Mouse (Mus musculus): ENCODE measurements around the gene Scamp4. TPM values are rescaled to one million over a fixed set of nuclear protein-coding genes. Genes with fewer than 3 reads are reported as not detected.

The Scamp4 gene
- polyA plus RNA-seq, 1 experiment from 2014 or later, result 102 TPM

- H3K4me2 ChIP-seq, result no peak overlapping the region
- H3K36me3 ChIP-seq, result peaks cover 45% of the 10 kb centered on the region
- ATAC-seq (ENCODE audit: insufficient number of reproducible peaks, low FRiP score, low TSS enrichment, low read depth), result no peak
- H3K4me3 ChIP-seq, result no peak overlapping the region
- no peaks in the 10 kb centered on the region for H3K9me3 ChIP-seq
- H3K27me3 ChIP-seq, result no peaks in the 10 kb centered on the region
- H3K9ac ChIP-seq, result no peak overlapping the region
- H3K27ac ChIP-seq, result no peak overlapping the region
- H3K4me1 ChIP-seq, result peaks cover 46% of the 10 kb centered on the region
- 57% methylated on average over 12 of the region's 12 CpGs for WGBS
These were observed 18.6 kb upstream of the Scamp4 start for GRCm38 (mm10) chr10:80584045-80584488.

DNA sequence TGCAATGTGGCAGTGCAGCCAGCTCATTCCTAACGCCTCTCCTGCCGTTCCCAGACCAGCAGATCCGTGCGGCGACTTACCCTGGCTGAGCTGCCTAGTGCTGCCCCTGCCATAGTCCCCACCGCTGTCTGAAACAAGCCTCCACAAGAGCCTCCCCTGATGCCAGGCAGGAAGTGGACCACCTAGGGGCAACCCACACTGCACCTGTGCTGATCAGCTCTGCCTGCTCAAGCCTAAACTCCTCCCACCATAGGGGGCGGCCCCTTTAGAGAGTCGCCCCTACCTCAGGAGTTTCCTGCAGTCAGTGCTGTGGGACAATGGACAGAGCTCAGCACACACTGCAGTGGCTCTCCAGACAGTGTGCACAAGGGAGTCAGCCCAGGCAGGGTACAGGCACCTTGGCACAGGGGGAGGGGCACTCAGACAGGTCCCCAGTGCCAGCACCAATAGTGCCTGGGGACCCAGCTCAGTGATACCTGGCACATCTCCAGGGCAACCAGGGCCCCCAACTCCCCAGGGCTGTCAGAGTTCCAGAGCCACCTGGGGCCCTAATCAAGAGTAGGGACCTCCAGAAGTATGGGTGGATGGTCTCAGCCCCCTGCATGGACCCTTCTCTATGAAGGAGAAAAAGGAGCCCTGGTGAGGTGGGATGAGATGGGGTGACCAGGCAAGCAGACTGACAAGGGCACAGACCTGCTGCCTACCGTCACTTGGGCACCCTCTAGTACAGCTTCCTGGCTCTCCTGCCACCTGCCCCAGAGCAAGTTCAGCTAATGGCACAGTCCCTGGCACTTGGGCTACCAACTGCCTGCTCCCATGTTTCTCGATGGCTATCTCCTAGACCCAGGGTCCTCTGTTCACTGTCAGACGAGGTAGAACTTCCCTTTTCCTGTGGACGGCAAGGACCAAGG is 17.8 kb upstream of the Scamp4 start:
- H3K27me3 ChIP-seq, result no peaks in the 10 kb centered on the region
- 76% methylated on average over 12 of the region's 12 CpGs for WGBS
- H3K9me3 ChIP-seq, result no peaks in the 10 kb centered on the region
- H3K36me3 ChIP-seq, result peaks cover 45% of the 10 kb centered on the region
- ATAC-seq (ENCODE audit: insufficient number of reproducible peaks, low FRiP score, low TSS enrichment, low read depth), result no peak
- H3K4me1 ChIP-seq, result peaks cover 47% of the 10 kb centered on the region
- H3K27ac ChIP-seq, result peak overlapping the region; percentile 39
- no peak overlapping the region for H3K4me2 ChIP-seq
- H3K4me3 ChIP-seq, result no peak overlapping the region
- 0 out of 2 replicates have a peak overlapping the region, but pooled peaks have one; percentile 2 for H3K9ac ChIP-seq

DNA sequence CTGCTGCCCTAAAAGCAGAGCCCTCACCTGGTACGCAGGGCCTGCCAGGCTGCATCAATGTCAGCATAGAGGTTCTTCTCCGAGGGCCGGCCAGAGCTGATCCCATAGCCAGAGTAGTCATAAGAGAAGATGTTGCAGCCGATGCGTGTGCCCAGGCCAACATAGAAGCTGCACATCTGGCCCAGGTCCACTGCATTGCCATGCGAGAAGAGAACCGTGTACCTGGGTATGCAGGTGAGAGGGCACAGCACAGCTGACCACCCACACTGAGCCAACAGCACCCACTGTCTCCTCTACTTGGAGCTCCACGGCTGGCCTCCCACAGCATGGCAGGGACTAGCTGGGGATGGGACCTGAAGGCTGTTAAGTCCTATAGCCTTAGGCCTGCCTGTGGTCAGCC is 17.1 kb upstream of the Scamp4 start:
- Histone ChIP-seq H3K36me3 (peaks cover 45% of the 10 kb centered on the region), H3K9me3 (no peaks in the 10 kb centered on the region), H3K27me3 (no peaks in the 10 kb centered on the region), H3K4me3 (peak overlapping the region; percentile 1; the same call in 1 of the 2 replicates), H3K27ac (no peak overlapping the region; the same call in 1 of the 2 replicates), H3K9ac (0 out of 2 replicates have a peak overlapping the region, but pooled peaks have one; percentile 2), H3K4me2 (no peak overlapping the region), H3K4me1 (peaks cover 49% of the 10 kb centered on the region)
- ATAC-seq (ENCODE audit: insufficient number of reproducible peaks, low FRiP score, low TSS enrichment, low read depth), result no peak
- WGBS, result 92% methylated on average over 8 of the region's 8 CpGs

DNA sequence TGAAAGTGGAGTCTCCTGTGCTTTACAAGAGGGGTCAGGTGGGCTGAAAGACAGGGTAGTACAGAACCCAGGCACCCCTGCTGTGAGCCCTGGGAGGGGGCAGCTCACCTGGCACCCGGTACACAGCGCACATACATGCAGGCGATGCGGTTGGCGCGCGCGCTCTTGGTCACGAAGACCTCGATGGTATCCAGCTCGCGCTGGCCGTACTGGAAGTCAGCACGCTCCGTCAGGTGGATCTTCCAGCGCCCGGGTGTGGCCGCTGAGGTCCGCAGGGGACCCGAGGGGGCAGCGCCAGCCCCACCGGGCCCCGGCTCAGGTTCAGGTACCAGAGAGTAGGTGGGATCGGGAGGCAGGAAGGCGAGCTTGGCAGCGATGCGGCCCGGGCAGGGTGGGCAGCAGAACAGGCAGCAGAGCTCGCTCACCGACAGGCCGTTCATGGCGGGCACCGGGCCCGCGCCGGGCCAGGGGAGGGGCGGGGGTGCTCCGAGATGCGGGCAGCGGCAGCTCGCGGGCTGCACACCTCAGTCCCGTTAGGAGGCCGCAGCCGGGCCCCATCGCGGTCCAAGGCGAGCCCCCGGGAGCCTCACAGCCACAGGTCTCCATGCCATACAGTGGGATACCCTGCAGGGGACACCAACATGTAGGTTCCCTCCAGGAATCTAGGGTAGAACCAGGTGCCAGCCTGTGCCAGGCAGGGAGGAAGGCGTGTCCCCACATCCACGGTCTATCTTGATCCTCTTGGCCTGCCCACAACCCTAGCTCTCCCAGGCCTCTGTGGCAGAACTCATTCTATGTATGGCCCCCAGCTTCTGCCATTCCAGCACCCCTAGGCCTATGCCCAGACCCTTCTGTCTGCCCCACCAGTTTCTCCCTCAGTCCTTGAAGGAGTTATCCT is 16.0 kb upstream of the Scamp4 start:
- Histone ChIP-seq H3K27ac (peak overlapping the region; percentile 60), H3K27me3 (no peaks in the 10 kb centered on the region), H3K4me3 (peak overlapping the region; percentile 1), H3K4me2 (no peak overlapping the region), H3K36me3 (peaks cover 42% of the 10 kb centered on the region), H3K9me3 (no peaks in the 10 kb centered on the region), H3K9ac (0 out of 2 replicates have a peak overlapping the region, but pooled peaks have one; percentile 26), H3K4me1 (peaks cover 51% of the 10 kb centered on the region)
- ATAC-seq (ENCODE audit: insufficient number of reproducible peaks, low FRiP score, low TSS enrichment, low read depth), result no peak
- 93% methylated on average over 40 of the region's 51 CpGs for WGBS

GRCm38 (mm10) chr10:80587305-80587657 is 15.4 kb upstream of the Scamp4 start:
- H3K4me1 ChIP-seq, result peaks cover 51% of the 10 kb centered on the region
- no peak for ATAC-seq (ENCODE audit: insufficient number of reproducible peaks, low FRiP score, low TSS enrichment, low read depth)
- WGBS, result 45% methylated on average over 4 of the region's 4 CpGs
- no peaks in the 10 kb centered on the region for H3K27me3 ChIP-seq
- H3K27ac ChIP-seq, result peak overlapping the region; percentile 60
- 0 out of 2 replicates have a peak overlapping the region, but pooled peaks have one; percentile 26 for H3K9ac ChIP-seq
- peaks cover 39% of the 10 kb centered on the region for H3K36me3 ChIP-seq
- H3K9me3 ChIP-seq, result no peaks in the 10 kb centered on the region
- H3K4me3 ChIP-seq, result 0 out of 2 replicates have a peak overlapping the region, but pooled peaks have one; percentile 1
- H3K4me2 ChIP-seq, result no peak overlapping the region

- Histone ChIP-seq H3K36me3 (peaks cover 21% of the 10 kb centered on the region), H3K27me3 (no peaks in the 10 kb centered on the region), H3K9ac (peak overlapping the region; percentile 93), H3K4me3 (peak overlapping the region; percentile 93), H3K9me3 (no peaks in the 10 kb centered on the region), H3K4me2 (peak overlapping the region; percentile 93), H3K27ac (peak overlapping the region; percentile 79), H3K4me1 (peaks cover 42% of the 10 kb centered on the region)
- 15% methylated on average over 12 of the region's 12 CpGs for WGBS
- ATAC-seq (ENCODE audit: insufficient number of reproducible peaks, low FRiP score, low TSS enrichment, low read depth), result no peak
These were observed 13.4 kb upstream of the Scamp4 start for GRCm38 (mm10) chr10:80589127-80589878.

GRCm38 (mm10) chr10:80589879-80590854 is 12.5 kb upstream of the Scamp4 start, which contains the start of gene Abhd17a:
TSS of gene Abhd17a (minus strand) at chr10:80590341.
- WGBS, result under 1% methylated on average over 71 of the region's 73 CpGs
- Histone ChIP-seq H3K27me3 (no peaks in the 10 kb centered on the region), H3K4me1 (peaks cover 34% of the 10 kb centered on the region), H3K4me3 (peak within 1 kb of the TSS; percentile 93), H3K27ac (peak within 1 kb of the TSS; percentile 79), H3K4me2 (peak within 1 kb of the TSS; percentile 93), H3K36me3 (peaks cover 15% of the 10 kb centered on the region), H3K9ac (peak within 1 kb of the TSS; percentile 93), H3K9me3 (no peaks in the 10 kb centered on the region)
- peak; percentile 94 for ATAC-seq (ENCODE audit: insufficient number of reproducible peaks, low FRiP score, low TSS enrichment, low read depth)

GRCm38 (mm10) chr10:80596318-80596717 is 6.4 kb upstream of the Scamp4 start:
- no peak overlapping the region for H3K9ac ChIP-seq
- ATAC-seq (ENCODE audit: insufficient number of reproducible peaks, low FRiP score, low TSS enrichment, low read depth), result no peak
- WGBS, result 41% methylated on average over 4 of the region's 4 CpGs
- H3K27me3 ChIP-seq, result no peaks in the 10 kb centered on the region
- H3K9me3 ChIP-seq, result no peaks in the 10 kb centered on the region
- H3K27ac ChIP-seq, result no peak overlapping the region
- no peak overlapping the region for H3K4me2 ChIP-seq
- no peak overlapping the region for H3K4me3 ChIP-seq
- no peaks in the 10 kb centered on the region for H3K36me3 ChIP-seq
- H3K4me1 ChIP-seq, result no peaks in the 10 kb centered on the region

GRCm38 (mm10) chr10:80603364-80603763 is 692 bp downstream of the Scamp4 start:
- peak overlapping the region; percentile 77 for H3K4me3 ChIP-seq
- H3K27me3 ChIP-seq, result no peaks in the 10 kb centered on the region
- peak overlapping the region; percentile 48 for H3K9ac ChIP-seq
- H3K27ac ChIP-seq, result peak overlapping the region; percentile 91; the same call in 1 of the 2 replicates
- H3K4me2 ChIP-seq, result peak overlapping the region; percentile 64
- no peaks in the 10 kb centered on the region for H3K9me3 ChIP-seq
- 37% methylated on average over 7 of the region's 7 CpGs for WGBS
- no peak for ATAC-seq (ENCODE audit: insufficient number of reproducible peaks, low FRiP score, low TSS enrichment, low read depth)
- peaks cover 28% of the 10 kb centered on the region for H3K36me3 ChIP-seq
- peaks cover 18% of the 10 kb centered on the region for H3K4me1 ChIP-seq

DNA sequence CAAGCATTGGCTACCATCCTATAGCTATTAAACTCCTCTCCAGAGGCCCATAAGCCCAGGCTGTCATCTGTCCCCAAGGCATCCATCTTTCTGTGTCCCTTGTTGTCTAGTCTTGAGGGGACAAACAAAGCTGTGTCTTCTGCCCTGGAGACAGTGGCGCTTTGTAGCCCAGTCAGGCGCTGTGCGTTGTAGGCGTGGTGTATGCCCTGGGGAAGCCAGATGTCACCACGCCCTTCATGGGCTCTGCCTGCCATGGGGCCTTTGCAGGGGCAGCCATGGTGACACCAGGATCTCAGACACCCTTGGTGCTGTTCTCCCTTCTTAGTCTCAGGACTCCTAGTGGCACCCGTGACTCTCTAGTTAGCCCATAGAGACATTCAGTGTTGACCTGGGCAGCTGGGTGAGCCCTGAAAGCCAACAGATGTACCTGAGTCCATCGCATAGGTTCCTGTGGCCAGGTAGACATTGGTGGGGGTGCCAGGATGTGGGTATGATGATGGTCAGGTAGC is 1.4 kb downstream of the Scamp4 start:
- Histone ChIP-seq H3K4me1 (peaks cover 18% of the 10 kb centered on the region), H3K27me3 (no peaks in the 10 kb centered on the region), H3K36me3 (peaks cover 35% of the 10 kb centered on the region), H3K9me3 (no peaks in the 10 kb centered on the region), H3K4me2 (peak overlapping the region; percentile 64), H3K27ac (0 out of 2 replicates have a peak overlapping the region, but pooled peaks have one; percentile 91), H3K9ac (peak overlapping the region; percentile 48; the same call in 1 of the 2 replicates), H3K4me3 (peak overlapping the region; percentile 77)
- WGBS, result 90% methylated on average over 7 of the region's 7 CpGs
- no peak for ATAC-seq (ENCODE audit: insufficient number of reproducible peaks, low FRiP score, low TSS enrichment, low read depth)

Data from limb, embryonic 15.5 days (tissue).